Mouse (Mus musculus) testis, postnatal 14 days (tissue): ENCODE results near the gene Antxr1.

Experiments used
- DNase-seq: peaks from one replicate; pipeline ENCODE4 v3.0.0; 2021; ENCODE audit warnings: low spot score

Antxr1 gene

DNA sequence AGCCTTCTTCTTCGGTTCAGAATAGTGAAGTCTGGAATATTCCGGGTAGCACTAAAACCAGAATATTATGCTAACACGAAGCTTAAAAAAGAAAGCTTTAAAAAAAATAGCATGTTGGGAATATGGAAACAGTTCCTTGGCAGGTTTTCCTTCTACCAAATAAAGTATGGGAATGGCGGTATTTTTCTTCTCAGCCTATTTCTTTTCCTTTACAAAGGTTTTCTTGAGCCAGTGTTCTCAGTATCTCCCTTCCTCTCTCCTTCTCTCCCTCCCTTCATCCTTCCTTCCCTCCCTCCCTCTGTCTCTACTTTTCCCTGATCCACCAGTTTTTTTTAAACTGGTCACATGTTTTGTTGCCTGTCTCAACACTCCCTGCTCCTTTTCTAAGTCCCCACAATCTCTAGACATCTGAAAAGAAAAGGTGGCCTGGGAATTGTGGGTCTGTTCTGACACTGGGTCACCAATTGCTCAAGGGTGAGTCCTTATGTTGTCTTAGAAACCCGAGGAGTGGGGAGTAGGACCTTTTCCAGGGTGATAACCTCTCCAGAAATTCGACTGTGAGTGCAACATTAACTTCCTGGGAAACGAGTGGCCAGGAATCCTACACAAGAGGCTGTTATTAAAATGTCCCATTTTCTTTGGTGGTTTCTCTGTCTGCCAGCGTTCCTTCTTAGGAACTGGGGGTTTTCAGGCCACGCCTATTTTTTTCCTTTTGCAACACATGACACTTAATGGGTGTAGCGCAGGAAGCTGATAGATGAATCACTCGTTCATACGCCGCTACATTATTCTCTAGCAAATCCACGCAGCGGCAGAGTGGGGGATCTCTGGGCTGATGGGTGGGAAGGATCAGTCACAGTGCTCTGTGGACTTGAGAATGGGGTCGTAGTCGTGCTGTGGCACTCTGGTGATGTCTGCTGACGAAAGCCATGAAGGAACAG is 42.4 kb downstream of the Antxr1 start:
- DNase-seq, result no peak

GRCm38 (mm10) chr6:87287251-87287650 is 48.4 kb downstream of the Antxr1 start:
- DNase-seq, result no peak

GRCm38 (mm10) chr6:87285365-87285749 is 50.3 kb downstream of the Antxr1 start:
- no peak for DNase-seq

- DNase-seq, result no peak
Observed at GRCm38 (mm10) chr6:87284716-87285364, 50.8 kb downstream of the Antxr1 start.

- peak; percentile 57 for DNase-seq
Observed at GRCm38 (mm10) chr6:87282346-87282781, 53.3 kb downstream of the Antxr1 start.

DNA sequence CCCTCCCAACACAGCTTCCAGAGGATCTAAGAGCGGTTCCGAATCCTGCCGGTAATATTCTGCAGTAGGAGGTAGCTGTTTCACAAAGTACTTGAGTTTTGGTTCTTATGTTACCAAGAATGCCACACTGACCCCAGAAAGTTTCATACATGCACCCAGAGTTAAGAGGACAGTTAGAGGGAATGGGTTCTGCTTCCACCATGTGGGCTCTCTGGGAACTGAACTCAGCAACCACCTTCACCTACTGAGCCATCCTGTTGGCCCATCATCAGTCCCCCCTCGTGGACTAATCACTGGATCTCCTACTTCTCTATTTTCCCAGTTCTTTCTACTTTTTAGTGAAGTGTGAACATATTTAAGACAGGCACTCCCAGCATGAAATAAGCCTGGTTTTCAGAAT is 53.9 kb downstream of the Antxr1 start:
- DNase-seq, result no peak

GRCm38 (mm10) chr6:87278151-87278550 is 57.5 kb downstream of the Antxr1 start:
- no peak for DNase-seq

GRCm38 (mm10) chr6:87277527-87277926 is 58.1 kb downstream of the Antxr1 start:
- no peak for DNase-seq

DNA sequence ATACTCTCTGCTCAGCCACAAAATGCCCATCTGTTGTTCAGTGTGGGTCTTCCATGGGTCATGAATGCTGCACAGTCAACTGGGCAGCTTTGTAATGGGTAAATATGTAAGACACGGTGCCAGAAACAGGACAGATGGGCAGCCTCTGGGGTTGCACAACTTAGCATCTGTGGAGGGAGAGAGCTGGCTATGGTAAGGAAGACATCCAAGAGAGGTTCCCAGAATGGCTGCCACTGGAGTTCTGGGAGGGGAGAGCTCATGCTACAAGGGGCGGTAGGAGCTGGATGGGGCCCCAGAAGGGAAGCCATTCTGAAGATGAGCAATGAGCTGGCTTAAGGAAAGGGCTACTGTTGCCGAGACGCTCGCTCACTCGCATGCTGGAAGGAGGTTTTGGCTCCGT is 58.7 kb downstream of the Antxr1 start:
- DNase-seq, result no peak

DNA sequence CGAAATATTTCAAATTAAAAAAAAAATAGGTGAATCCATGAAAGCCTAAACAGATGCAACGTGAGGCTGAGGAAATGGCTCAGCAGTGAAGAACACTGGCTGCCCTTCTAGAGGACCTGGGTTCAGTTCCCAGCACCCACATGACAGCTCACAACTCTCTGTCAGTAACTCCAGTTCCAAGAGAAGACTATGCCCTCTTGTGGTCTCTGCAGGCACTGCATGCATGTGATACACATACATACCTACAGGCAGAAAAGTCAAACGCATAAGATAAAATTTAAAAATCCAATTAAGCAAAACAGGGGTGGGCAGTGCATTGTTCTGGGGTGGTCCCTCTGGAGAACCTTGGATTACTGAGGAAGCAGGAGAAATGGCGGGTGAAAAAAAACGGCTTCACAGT is 60.8 kb downstream of the Antxr1 start:
- no peak for DNase-seq

DNA sequence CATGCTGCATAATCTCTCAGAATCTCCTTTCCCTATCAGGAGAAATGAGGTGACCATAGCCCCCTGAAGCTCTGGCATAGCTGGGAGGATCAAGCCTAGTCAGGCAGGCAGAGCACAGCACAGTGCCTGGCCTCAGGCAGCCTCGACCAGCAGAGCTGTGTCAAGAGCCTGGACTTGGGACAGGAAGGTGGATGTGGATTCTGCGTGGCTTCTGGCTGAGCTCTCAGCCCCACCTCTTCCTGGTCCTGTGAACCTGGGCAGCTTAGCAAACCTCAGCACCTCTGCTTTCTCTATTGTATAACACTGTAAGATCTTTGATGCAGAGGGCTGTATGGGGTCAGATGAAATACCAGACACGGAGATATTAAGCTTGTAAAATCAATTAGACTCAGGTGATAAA is 61.8 kb downstream of the Antxr1 start:
- DNase-seq, result no peak

DNA sequence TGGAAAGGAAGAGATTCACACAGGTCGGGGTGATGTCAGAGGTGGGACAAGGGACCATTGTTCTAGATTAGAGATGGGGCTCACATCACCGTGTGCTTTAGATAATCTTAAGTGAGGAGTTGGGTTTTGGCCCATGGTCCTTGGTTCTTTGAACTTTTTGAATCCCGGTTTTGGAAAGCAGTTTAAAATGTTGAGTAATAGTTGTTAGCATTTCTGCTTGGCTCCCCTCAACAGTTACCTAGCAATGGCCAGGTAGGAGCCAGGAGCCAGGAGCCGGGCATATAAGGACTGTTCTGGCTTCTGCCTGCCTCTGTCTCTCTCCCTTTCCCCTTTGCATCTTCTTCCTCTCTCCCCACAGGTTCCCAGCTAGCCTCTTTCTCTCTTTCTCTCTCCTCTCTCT is 62.5 kb downstream of the Antxr1 start:
- DNase-seq, result no peak

GRCm38 (mm10) chr6:87272202-87272601 is 63.4 kb downstream of the Antxr1 start:
- no peak for DNase-seq

DNA sequence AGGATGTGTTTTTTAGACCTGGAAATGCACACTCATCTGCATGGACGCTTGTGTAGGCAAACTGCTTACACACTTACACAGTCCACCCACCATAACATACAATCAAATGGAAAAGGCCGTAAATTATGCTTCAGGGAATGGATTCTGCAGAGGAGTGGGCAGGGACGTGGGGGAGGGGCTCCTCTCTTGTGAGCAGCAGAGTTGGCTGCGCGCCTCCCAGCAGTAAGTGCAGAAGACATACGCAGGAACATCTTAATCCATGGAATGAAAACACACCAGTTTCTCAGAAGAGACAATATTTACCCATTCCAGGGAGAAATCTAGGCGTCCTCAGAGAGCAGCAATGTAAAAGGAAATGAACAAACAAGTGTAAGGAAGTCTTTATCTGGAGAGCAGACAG is 65.2 kb downstream of the Antxr1 start:
- no peak for DNase-seq

DNA sequence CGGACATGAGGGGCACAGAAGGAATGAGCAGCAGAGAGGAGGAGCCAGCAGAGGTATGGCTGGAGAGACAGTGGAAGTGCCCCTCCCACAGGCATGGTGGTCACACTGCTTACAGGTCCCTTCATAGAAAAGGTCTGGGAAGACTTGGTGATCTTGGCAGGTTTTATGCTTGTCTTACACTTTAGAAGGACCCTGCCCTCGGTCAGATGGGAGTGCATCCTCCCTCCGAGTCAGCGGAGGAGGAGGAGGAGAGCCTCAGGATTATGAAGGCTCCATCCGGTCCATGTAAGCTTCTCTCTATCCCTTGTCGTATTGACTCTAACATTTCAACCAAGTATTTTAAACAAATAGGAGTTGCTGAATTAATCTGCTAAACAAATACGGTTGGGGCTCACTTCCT is 65.7 kb downstream of the Antxr1 start:
- no peak for DNase-seq

DNA sequence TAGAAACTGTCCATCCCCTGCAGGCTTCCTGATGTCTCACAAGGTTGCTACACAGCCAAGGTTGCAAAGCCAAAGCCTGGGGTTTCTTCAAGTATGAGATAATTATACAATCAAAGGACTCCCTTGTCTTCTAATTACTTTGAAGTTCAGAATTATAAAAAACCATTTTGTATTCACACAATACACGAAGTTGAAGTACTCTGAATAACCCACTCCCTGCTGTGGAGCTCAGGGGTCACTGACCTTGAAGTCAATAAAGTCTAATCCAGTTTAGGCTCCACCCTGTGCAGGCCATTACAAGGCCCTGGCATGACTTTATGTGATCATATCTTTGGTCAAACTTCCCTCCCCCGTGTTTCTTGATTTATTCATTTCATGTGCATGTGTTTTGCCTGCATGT is 73.0 kb downstream of the Antxr1 start:
- no peak for DNase-seq

GRCm38 (mm10) chr6:87258976-87259375 is 76.6 kb downstream of the Antxr1 start:
- DNase-seq, result no peak

DNA sequence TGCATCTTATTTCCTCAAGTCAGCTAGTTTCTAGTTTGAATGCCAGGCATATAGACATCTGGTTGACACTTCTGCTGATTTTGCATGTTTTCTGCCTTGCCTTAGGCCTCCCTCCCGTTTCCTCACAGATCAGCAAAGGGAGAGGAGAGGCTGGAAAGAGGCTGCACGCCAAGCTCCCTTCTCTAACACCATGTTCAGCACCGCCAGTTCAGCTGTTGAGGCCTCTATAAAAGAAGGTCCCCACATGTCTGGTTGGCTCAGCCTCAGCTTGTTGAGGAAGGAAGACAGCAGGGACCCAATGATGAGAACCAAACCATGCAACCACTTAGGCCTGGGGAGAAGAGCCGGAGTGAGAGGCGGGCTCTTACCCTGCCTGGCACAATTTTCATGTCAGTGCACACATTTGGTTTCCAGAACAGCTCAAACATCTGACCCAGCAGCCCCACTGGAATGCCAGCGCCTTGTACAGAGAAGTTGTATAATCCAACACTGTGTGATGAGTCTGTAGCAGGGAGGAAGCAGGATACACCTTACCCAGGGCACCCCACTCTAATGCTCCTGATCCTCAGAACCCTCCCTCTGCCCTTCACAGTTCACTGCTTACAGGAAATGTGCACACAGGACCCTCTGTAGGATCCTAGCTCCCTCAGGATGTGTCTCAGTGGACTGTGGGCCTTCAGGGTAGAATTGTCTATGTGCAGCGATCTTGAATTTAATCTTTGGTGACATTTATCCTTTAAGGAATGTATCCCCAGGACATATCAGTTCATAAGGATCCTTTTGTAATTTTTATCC is 77.4 kb downstream of the Antxr1 start:
- no peak for DNase-seq

DNA sequence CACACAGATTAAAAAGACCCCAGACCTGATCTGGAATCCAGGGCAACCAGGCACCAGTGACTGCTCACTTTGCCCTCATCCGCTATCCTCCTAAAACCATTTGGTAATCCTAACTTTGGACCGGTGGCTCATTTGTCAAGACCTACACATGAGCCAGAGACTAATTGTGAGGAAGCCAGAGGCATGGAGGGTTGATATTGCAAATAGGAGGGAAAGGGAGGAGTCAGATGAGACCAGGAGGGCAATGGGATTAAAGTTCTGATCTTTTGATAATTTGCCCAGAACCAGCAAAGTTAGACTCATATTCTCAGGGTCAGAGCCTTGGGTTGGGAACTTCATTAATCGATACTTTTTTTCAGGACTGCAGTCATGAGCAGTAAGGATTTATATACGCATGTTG is 78.2 kb downstream of the Antxr1 start:
- DNase-seq, result no peak

DNA sequence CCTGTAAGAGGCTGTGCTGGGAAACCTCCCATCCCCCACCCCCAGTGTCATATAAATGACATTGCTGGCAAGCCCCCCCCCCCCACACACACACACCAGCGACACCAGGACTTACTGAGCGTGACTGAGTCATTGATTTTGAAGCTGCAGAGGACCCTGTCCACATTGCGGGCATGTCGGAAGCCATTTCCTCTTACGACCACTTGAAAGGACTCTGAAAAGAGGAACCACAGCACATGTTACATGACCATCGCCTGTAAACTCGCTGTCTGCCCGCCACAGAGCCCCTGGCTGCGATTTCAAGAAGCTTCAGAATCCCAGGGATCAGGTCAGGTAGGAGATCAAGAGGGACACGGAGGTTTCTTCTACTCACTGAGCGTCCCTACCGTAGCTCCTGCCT is 80.0 kb downstream of the Antxr1 start:
- no peak for DNase-seq

- DNase-seq, result no peak
Observed at GRCm38 (mm10) chr6:87254756-87255155, 80.9 kb downstream of the Antxr1 start.

GRCm38 (mm10) chr6:87251716-87252115 is 83.9 kb downstream of the Antxr1 start:
- DNase-seq, result no peak

GRCm38 (mm10) chr6:87250701-87251100 is 84.9 kb downstream of the Antxr1 start:
- DNase-seq, result no peak
